Mouse (Mus musculus) frontal cortex, postnatal 10 days (tissue): ENCODE data around the gene Olfr770.
"Not testable (repeated sequence)": the region's sequence is repeated elsewhere in the genome, so short reads cannot be mapped to it uniquely, and the experiment has no call there.

Experiments used
- DNase-seq, 2 experiments: peaks; one replicate each; pipeline ENCODE4 v3.0.0; 2022; ENCODE audit warnings: low spot score in 2 of 2, mixed read lengths in 1 of 2

Gene Olfr770

GRCm38 (mm10) chr10:129138898-129139297 lies at the start of gene Olfr770:
TSS of gene Olfr770 (minus strand) at chr10:129138998.
- DNase-seq: no peak

GRCm38 (mm10) chr10:129187319-129187718 lies 48.5 kb upstream of the Olfr770 start, which contains the start of gene Olfr773:
TSS of gene Olfr773 (minus strand) at chr10:129187419.
- not testable (repeated sequence) for DNase-seq

GRCm38 (mm10) chr10:129177821-129178220 lies 39.0 kb upstream of the Olfr770 start, which contains the start of gene Olfr772:
TSS of gene Olfr772 (minus strand) at chr10:129177921.
- not testable (repeated sequence) for DNase-seq

GRCm38 (mm10) chr10:129164651-129165050 lies 25.9 kb upstream of the Olfr770 start, which contains the start of gene Olfr771:
TSS of gene Olfr771 (minus strand) at chr10:129164751.
- DNase-seq: no peak

- no peak for DNase-seq
These were observed 21.0 kb downstream of the Olfr770 start, which contains the start of gene Olfr769 for GRCm38 (mm10) chr10:129117761-129118160. TSS of gene Olfr769 (minus strand) at chr10:129117861.

GRCm38 (mm10) chr10:129115146-129115545 lies 23.7 kb downstream of the Olfr770 start:
- DNase-seq: no peak

- DNase-seq: no peak
These were observed 37.6 kb downstream of the Olfr770 start for GRCm38 (mm10) chr10:129101231-129101630.

- DNase-seq: no peak
These were observed 39.5 kb downstream of the Olfr770 start, which contains the start of gene Olfr768 for GRCm38 (mm10) chr10:129099275-129099674. TSS of gene Olfr768 (minus strand) at chr10:129099375.

- DNase-seq: not testable (repeated sequence)
These were observed 56.0 kb downstream of the Olfr770 start, which contains the start of gene Olfr767 for GRCm38 (mm10) chr10:129082810-129083209. TSS of gene Olfr767 (minus strand) at chr10:129082910.
